Mouse (Mus musculus): ENCODE data around the gene Me1.

DNA sequence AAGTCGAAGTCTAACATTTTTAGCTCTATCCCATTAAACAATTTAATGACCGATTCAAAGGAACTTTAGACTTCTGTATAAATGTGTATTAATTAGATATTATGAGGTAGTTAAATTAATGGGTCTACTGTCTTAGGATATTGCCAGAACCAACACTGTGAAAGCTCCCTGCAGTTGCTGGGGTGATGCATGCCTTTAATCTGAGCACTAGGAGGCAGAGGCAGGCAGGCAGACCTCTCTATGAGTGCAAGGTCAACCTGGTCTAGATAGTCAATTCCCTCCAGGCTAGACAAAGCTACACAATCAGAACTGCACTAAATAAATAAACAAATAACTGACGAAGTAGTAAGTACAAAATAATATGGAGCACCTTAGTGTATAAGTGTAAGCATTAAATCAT is 3.1 kb downstream of the Me1 start:
- no peak for TF ChIP-seq CTCF (IDR thresholded peaks at IDR 0.05; ENCODE audit: extremely low read depth, insufficient read length, insufficient replicate concordance, low read depth, low read length)
- TF ChIP-seq POLR2A (IDR thresholded peaks at IDR 0.05; ENCODE audit: low read depth, low read length), result no peak

All from small intestine, adult 2 months (tissue).